Mouse (Mus musculus): ENCODE measurements around the gene Snrnp70. TPM values are rescaled to one million over a fixed set of nuclear protein-coding genes. Genes with fewer than 3 reads are reported as not detected.
"Not testable (repeated sequence)": the region's sequence is repeated elsewhere in the genome, so short reads cannot be mapped to it uniquely, and the experiment has no call there.

The Snrnp70 gene
- polyA plus RNA-seq, 1 experiment from 2014 or later: 285 TPM

GRCm38 (mm10) chr7:45360404-45361125 is 35.0 kb downstream of the Snrnp70 start:
- Histone ChIP-seq H3K4me1 (peaks cover 19% of the 10 kb centered on the region), H3K27ac (no peak overlapping the region), H3K36me3 (peaks cover 19% of the 10 kb centered on the region), H3K9ac (no peak overlapping the region), H3K4me2 (replicated peaks) (peak overlapping the region; percentile 86; the same call in 1 of the 2 replicates), H3K9me3 (replicated peaks) (no peaks in the 10 kb centered on the region), H3K27me3 (peaks cover 54% of the 10 kb centered on the region), H3K4me3 (0 out of 2 replicates have a peak overlapping the region, but pooled peaks have one; percentile 44)
- WGBS: 54% methylated on average over 18 of the region's 18 CpGs
- no peak; the same call in 1 of the 2 replicates for ATAC-seq (ENCODE audit: low FRiP score)

- not testable (repeated sequence) for H3K27ac ChIP-seq; H3K9me3 ChIP-seq (replicated peaks); ATAC-seq (ENCODE audit: low FRiP score); H3K4me2 ChIP-seq (replicated peaks); H3K4me3 ChIP-seq; H3K9ac ChIP-seq
- peaks cover 16% of the 10 kb centered on the region for H3K4me1 ChIP-seq
- 58% methylated on average over 11 of the region's 11 CpGs for WGBS
- H3K27me3 ChIP-seq: peaks cover 41% of the 10 kb centered on the region
- peaks cover 28% of the 10 kb centered on the region for H3K36me3 ChIP-seq
These were observed 36.5 kb downstream of the Snrnp70 start for GRCm38 (mm10) chr7:45359081-45359480.

GRCm38 (mm10) chr7:45356087-45356486 is 39.5 kb downstream of the Snrnp70 start:
- Histone ChIP-seq H3K27me3 (peaks cover 14% of the 10 kb centered on the region), H3K36me3 (peaks cover 44% of the 10 kb centered on the region), H3K4me3 (no peak overlapping the region), H3K4me2 (replicated peaks) (no peak overlapping the region), H3K4me1 (0 out of 2 replicates have a peak, but pooled peaks cover under 1% of the 10 kb centered on the region), H3K9ac (no peak overlapping the region), H3K27ac (no peak overlapping the region), H3K9me3 (replicated peaks) (no peaks in the 10 kb centered on the region)
- no peak for ATAC-seq (ENCODE audit: low FRiP score)
- 58% methylated on average over 13 of the region's 13 CpGs for WGBS

DNA sequence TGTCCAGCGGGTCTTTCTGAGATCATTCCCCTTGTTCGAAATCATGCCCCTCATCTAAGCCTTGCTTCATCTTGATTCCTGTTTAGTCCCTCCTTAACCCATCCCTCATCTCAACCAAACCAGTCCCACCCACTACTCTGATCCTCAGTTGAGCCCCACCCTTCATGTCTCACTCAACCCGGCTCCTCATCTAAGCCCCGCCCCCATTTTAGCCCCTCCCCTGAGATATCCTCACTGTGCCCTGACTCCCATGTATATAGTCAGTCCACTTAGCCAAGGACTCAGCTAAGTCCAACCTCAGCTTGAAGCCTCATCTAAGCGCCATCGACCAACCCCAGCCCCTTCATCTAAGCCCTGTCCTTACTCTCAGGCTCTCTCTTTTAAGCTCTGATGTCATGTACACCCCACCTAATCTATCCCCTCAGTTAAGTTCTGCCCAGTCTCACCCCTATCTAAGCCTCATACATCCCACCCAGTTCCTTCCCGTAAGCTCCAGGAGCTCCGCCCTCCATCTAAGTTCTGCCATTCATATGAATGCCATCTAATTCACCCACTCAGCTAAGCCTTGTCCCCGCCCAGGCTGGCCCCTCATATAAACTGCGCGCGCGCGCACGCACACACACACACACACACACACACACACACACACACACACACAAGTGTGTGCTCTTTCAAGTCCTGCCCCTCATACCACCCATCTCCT is 40.1 kb downstream of the Snrnp70 start:
- Histone ChIP-seq H3K9ac (no peak overlapping the region), H3K27ac (no peak overlapping the region), H3K36me3 (peaks cover 45% of the 10 kb centered on the region), H3K4me2 (replicated peaks) (no peak overlapping the region), H3K4me1 (no peaks in the 10 kb centered on the region), H3K9me3 (replicated peaks) (no peaks in the 10 kb centered on the region), H3K27me3 (peaks cover 10% of the 10 kb centered on the region), H3K4me3 (no peak overlapping the region)
- WGBS: 73% methylated on average over 15 of the region's 15 CpGs
- ATAC-seq (ENCODE audit: low FRiP score): no peak

GRCm38 (mm10) chr7:45353041-45353440 is 42.5 kb downstream of the Snrnp70 start:
- ATAC-seq (ENCODE audit: low FRiP score): no peak
- Histone ChIP-seq H3K4me2 (replicated peaks) (no peak overlapping the region), H3K27ac (no peak overlapping the region), H3K4me3 (no peak overlapping the region), H3K4me1 (no peaks in the 10 kb centered on the region), H3K9me3 (replicated peaks) (no peaks in the 10 kb centered on the region), H3K36me3 (peaks cover 65% of the 10 kb centered on the region), H3K9ac (no peak overlapping the region), H3K27me3 (peaks cover 3% of the 10 kb centered on the region)
- 25% methylated on average over 5 of the region's 5 CpGs for WGBS

GRCm38 (mm10) chr7:45346905-45347304 is 48.6 kb downstream of the Snrnp70 start:
- Histone ChIP-seq H3K27ac (no peak overlapping the region), H3K4me1 (no peaks in the 10 kb centered on the region), H3K9me3 (replicated peaks) (no peaks in the 10 kb centered on the region), H3K4me3 (no peak overlapping the region), H3K9ac (no peak overlapping the region), H3K36me3 (peaks cover 57% of the 10 kb centered on the region), H3K4me2 (replicated peaks) (no peak overlapping the region), H3K27me3 (peaks cover 3% of the 10 kb centered on the region)
- 77% methylated on average over 13 of the region's 13 CpGs for WGBS
- ATAC-seq (ENCODE audit: low FRiP score): no peak

DNA sequence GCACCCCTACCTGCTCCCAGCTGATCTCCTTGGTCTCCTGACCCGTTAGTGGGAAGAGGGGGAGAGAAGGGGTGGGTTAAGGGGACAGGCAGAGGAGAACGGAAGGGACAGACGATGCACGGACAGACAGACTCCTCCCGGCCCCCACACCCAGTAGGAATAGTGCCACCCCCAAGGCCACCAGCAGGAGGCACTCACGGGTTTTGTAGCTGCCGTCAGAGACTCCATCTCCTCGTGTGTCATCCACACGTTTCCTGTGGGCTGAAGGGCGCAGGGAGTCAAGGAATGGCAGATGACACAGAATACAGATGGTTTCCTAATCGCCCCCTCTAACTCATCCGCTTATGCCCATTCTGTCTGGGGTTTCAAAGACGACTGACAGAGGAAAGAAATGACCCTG is 52.0 kb downstream of the Snrnp70 start:
- H3K4me2 ChIP-seq (replicated peaks): no peak overlapping the region
- WGBS: 23% methylated on average over 13 of the region's 13 CpGs

DNA sequence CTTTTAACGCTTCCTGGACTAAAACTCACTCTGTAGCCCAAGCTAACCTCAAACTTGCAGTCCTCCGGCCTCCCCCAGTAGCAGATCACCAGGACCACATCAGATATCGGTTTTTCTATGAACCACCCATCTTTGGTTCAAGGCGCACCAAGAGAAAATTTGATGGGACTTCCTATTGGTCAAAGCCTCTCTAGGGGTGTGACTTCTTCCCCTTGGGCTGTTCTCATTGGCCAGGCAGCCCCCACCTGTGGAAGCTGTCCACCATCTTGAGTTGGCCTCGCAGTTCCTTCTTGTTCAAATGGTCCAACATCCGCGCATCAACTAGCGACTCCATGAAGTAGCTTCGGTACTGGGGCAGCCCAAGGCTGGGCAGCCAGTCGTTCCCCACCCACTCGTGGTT is 53.5 kb downstream of the Snrnp70 start:
- H3K36me3 ChIP-seq: peaks cover 20% of the 10 kb centered on the region
- H3K4me1 ChIP-seq: peaks cover 37% of the 10 kb centered on the region
- no peaks in the 10 kb centered on the region for H3K9me3 ChIP-seq (replicated peaks)
- no peak overlapping the region for H3K9ac ChIP-seq
- 94% methylated on average over 11 of the region's 11 CpGs for WGBS
- H3K4me3 ChIP-seq: no peak overlapping the region
- ATAC-seq (ENCODE audit: low FRiP score): no peak
- peaks cover 20% of the 10 kb centered on the region for H3K27me3 ChIP-seq
- H3K4me2 ChIP-seq (replicated peaks): no peak overlapping the region
- H3K27ac ChIP-seq: no peak overlapping the region

More for the DNA sequence above, 52.0 kb downstream of the Snrnp70 start:
- Histone ChIP-seq H3K9ac (no peak overlapping the region), H3K27me3 (peaks cover 14% of the 10 kb centered on the region), H3K9me3 (replicated peaks) (no peaks in the 10 kb centered on the region), H3K4me3 (no peak overlapping the region), H3K4me1 (peaks cover 28% of the 10 kb centered on the region), H3K36me3 (peaks cover 32% of the 10 kb centered on the region), H3K27ac (no peak overlapping the region)
- no peak for ATAC-seq (ENCODE audit: low FRiP score)

DNA sequence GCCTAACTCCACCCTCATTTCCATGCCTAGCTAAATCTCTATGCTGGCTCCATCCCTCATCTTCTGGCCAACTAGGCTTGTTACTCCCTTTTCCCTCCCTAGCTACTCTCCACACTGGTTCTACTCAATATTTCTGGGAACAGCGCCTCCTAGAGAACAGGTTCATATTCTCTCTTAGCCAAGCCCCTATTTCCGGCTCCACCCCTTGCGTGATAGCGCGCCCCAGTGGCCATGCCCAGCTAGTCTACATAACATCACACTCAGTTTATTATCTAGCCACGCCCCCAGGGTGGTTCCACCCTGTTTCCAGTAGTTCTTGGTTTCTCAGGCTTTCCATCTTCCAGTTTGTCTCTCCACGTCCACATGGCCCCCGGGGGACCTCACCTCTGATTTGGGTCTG is 54.2 kb downstream of the Snrnp70 start:
- no peak for ATAC-seq (ENCODE audit: low FRiP score)
- Histone ChIP-seq H3K4me3 (no peak overlapping the region), H3K9ac (no peak overlapping the region), H3K27ac (no peak overlapping the region), H3K4me1 (peaks cover 37% of the 10 kb centered on the region), H3K27me3 (peaks cover 26% of the 10 kb centered on the region), H3K9me3 (replicated peaks) (no peaks in the 10 kb centered on the region), H3K36me3 (peaks cover 13% of the 10 kb centered on the region), H3K4me2 (replicated peaks) (peak overlapping the region; percentile 84)
- 4% methylated on average over 8 of the region's 8 CpGs for WGBS

- under 1% methylated on average over 11 of the region's 11 CpGs for WGBS
- ATAC-seq (ENCODE audit: low FRiP score): no peak
- Histone ChIP-seq H3K9ac (no peak overlapping the region), H3K9me3 (replicated peaks) (no peaks in the 10 kb centered on the region), H3K4me3 (peak overlapping the region; percentile 45), H3K4me2 (replicated peaks) (peak overlapping the region; percentile 84), H3K27me3 (peaks cover 28% of the 10 kb centered on the region), H3K27ac (no peak overlapping the region), H3K36me3 (peaks cover 6% of the 10 kb centered on the region; the same call in 1 of the 2 replicates), H3K4me1 (peaks cover 37% of the 10 kb centered on the region)
These were observed 54.9 kb downstream of the Snrnp70 start for GRCm38 (mm10) chr7:45340669-45341068.

DNA sequence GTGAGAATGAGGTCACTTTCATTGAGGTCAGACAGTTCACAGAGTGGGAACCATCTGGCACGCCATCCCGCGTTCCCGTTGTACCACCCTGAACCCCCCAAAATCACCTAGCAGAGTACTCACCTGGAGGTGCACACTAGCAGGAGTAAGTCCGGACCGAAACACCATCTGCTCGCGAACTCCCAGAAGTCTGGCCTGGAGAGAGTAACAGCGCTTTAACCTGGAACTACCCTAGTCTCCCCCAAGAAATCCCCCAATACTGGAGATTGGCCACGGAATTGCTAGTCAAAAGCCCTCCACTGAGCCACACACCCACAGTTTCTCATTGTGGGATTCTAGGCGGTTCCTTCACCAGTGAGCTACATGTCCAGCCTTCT is 55.5 kb downstream of the Snrnp70 start:
- peaks cover 38% of the 10 kb centered on the region for H3K4me1 ChIP-seq
- WGBS: 4% methylated on average over 11 of the region's 11 CpGs
- peak overlapping the region; percentile 45 for H3K4me3 ChIP-seq
- H3K36me3 ChIP-seq: 0 out of 2 replicates have a peak, but pooled peaks cover 2% of the 10 kb centered on the region
- 0 out of 2 replicates have a peak overlapping the region, but pooled peaks have one; percentile 13 for H3K27ac ChIP-seq
- H3K4me2 ChIP-seq (replicated peaks): peak overlapping the region; percentile 84
- ATAC-seq (ENCODE audit: low FRiP score): no peak
- peak overlapping the region; percentile 77 for H3K9ac ChIP-seq
- no peaks in the 10 kb centered on the region for H3K9me3 ChIP-seq (replicated peaks)
- H3K27me3 ChIP-seq: peaks cover 29% of the 10 kb centered on the region

GRCm38 (mm10) chr7:45339410-45340065 is 56.0 kb downstream of the Snrnp70 start:
- Histone ChIP-seq H3K4me3 (peak overlapping the region; percentile 45), H3K4me1 (peaks cover 43% of the 10 kb centered on the region), H3K9ac (peak overlapping the region; percentile 77), H3K27me3 (peaks cover 33% of the 10 kb centered on the region), H3K4me2 (replicated peaks) (peak overlapping the region; percentile 84), H3K27ac (peak overlapping the region; percentile 72), H3K9me3 (replicated peaks) (no peaks in the 10 kb centered on the region), H3K36me3 (no peaks in the 10 kb centered on the region)
- peak; percentile 86 for ATAC-seq (ENCODE audit: low FRiP score)
- whole genome bisulfite sequencing: under 1% methylated on average over 39 of the region's 39 CpGs
